Mouse (Mus musculus) midbrain, embryonic 16.5 days (tissue): ENCODE data around the gene Slc36a2. TPM values are rescaled to one million over a fixed set of nuclear protein-coding genes. Genes with fewer than 3 reads are reported as not detected.

Source experiments
- polyA plus RNA-seq: library from polyadenylated mRNA; unstranded; fragments of >200 nt; fragmentation: Nextera tagmentation; extraction: Ambion mirVana; gene quantifications from 2 replicates; pipeline ENCODE4 v1.2.1, GENCODE M21; 2015

Gene Slc36a2
- polyA plus RNA-seq, 1 experiment from 2014 or later: 0.51 TPM

Other genes starting within 250 kb of the Slc36a2 start
- gene Tnip1, start 222.2 kb downstream of the Slc36a2 start, polyA plus RNA-seq: 16.4 and 17.4 TPM in 2 replicates
- gene Anxa6, start 151.6 kb downstream of the Slc36a2 start, polyA plus RNA-seq: 36.3 and 37.0 TPM in 2 replicates
- 0.19 and 0.27 TPM in 2 replicates for gene Ccdc69, start 106.9 kb downstream of the Slc36a2 start, polyA plus RNA-seq
- 22.3 and 32.5 TPM in 2 replicates for gene Gm2a, start 87.0 kb downstream of the Slc36a2 start, polyA plus RNA-seq
- not detected in 2 replicates for gene Slc36a3, start 33.4 kb downstream of the Slc36a2 start, polyA plus RNA-seq
- gene Slc36a1, start 19.3 kb upstream of the Slc36a2 start, polyA plus RNA-seq: 3.5 and 3.7 TPM in 2 replicates
- 0.07 and 0.08 TPM in 2 replicates for gene Fat2, start 151.5 kb upstream of the Slc36a2 start, polyA plus RNA-seq
- 426 and 452 TPM in 2 replicates for gene Sparc, start 238.1 kb upstream of the Slc36a2 start, polyA plus RNA-seq